Mouse (Mus musculus): ENCODE measurements at regions not wholly inside any gene's neighbourhood (a gene's known extent, or its start where the extent isn't known, plus 50 kb on each side); places are given as distances from the start of the nearest gene placed in this dataset.

DNA sequence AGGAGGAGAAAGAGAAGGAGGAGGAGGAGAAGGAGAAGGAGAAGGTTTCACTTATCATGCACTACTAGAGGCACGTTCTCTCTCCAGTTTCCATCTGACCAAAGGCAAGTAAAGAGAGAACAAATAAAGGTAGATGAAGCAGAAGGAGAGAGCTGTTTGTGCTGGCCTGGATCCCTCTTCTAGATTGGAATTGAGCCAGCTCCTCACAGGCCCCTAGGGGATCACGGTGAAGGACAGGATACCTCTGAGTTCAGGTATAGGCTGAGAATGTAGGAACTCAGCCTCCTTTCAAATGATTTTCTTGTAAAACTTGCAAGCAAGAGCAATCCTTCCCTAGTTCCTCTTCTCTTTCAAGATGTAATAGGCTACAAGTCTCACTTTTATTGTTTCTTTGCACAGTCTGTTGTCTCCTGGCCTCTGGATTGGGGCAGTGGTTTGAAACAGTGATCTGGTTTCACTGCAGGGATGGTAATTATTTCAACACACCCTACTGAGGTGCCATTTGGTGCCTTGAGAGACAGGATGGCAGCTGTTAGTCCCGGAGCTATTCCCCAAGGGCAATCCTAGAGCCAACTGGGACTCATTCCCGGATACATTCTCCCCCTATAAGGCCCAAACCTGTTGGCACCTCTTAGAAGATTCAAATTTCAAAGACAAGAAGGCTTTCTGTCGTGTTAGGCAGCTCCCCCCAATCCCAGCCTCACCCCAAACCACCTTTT lies 134.8 kb downstream of the Gm9817 start:
- TF ChIP-seq CTCF (IDR thresholded peaks at IDR 0.05; ENCODE audit: low read depth, low read length) (no peak), POLR2AphosphoS5 (IDR thresholded peaks at IDR 0.05; ENCODE audit: insufficient replicate concordance, low read depth, low read length) (no peak), GATA1 (IDR thresholded peaks at IDR 0.05; ENCODE audit: borderline replicate concordance, low read length) (no peak), TAL1 (conservative IDR thresholded peaks at IDR 0.05; ENCODE audit: low read depth, low read length) (no peak)

Data from G1E (cell line).